Mouse (Mus musculus) urinary bladder, postnatal 14 days (tissue): ENCODE results near the gene Rbm11.

ENCODE experiments used
- DNase-seq: peaks from one replicate; pipeline ENCODE4 v3.0.0; 2021; ENCODE audit warnings: low spot score

Gene Rbm11

GRCm38 (mm10) chr16:75592671-75593500 lies at the start of gene Rbm11:
TSS of gene Rbm11 (plus strand) at chr16:75592844.
- peak; percentile 76 for DNase-seq

GRCm38 (mm10) chr16:75545310-75545709 lies 47.3 kb upstream of the Rbm11 start:
- DNase-seq, result no peak

- DNase-seq, result no peak
Observed at GRCm38 (mm10) chr16:75562910-75563309, 29.7 kb upstream of the Rbm11 start.

- DNase-seq, result no peak
Observed at GRCm38 (mm10) chr16:75582279-75582678, 10.4 kb upstream of the Rbm11 start.

- DNase-seq, result no peak
Observed at GRCm38 (mm10) chr16:75585961-75586360, 6.7 kb upstream of the Rbm11 start, which contains the start of gene Lipi. TSS of gene Lipi (minus strand) at chr16:75586061.

GRCm38 (mm10) chr16:75586466-75586865 lies 6.2 kb upstream of the Rbm11 start:
- DNase-seq, result no peak

- DNase-seq, result no peak
Observed at GRCm38 (mm10) chr16:75593501-75594183, 998 bp downstream of the Rbm11 start.

- no peak for DNase-seq
Observed at GRCm38 (mm10) chr16:75606415-75606814, 13.8 kb downstream of the Rbm11 start.

GRCm38 (mm10) chr16:75612561-75612960 lies 19.9 kb downstream of the Rbm11 start:
- DNase-seq, result no peak

GRCm38 (mm10) chr16:75617651-75618349 lies 25.2 kb downstream of the Rbm11 start:
- DNase-seq, result peak; percentile 24

- DNase-seq, result no peak
Observed at GRCm38 (mm10) chr16:75627862-75628261, 35.2 kb downstream of the Rbm11 start.
